Mouse (Mus musculus) E14TG2a.4 (cell line): Measurements from ENCODE around the gene Stox2.

Experiments used
- CTCF ChIP-seq: conservative IDR thresholded peaks from 2 replicates; pipeline ENCODE4 v1.5.1; 2014; ENCODE audit warnings: low read length
- NANOG ChIP-seq: IDR thresholded peaks from 2 replicates; pipeline ENCODE4 v1.6.1; 2014; ENCODE audit warnings: borderline replicate concordance, low read length, mixed read lengths

GRCm38 (mm10) chr8:47173823-47174222 is 272.3 kb downstream of the Stox2 start:
- TF ChIP-seq CTCF (no peak), NANOG (no peak)
